Mouse (Mus musculus) cortical plate, adult 2 months (tissue): ENCODE measurements around the gene Plcb2.

Experiments
- CTCF ChIP-seq: fragments of 200-500 bp; IDR thresholded peaks from 2 replicates; pipeline ENCODE4 v1.5.1; 2011; ENCODE audit warnings: mild to moderate bottlenecking, control low read depth, low read length; ENCODE audit not compliant: insufficient read depth; ENCODE audit errors: extremely low read depth
- POLR2A ChIP-seq: fragments of 200-500 bp; IDR thresholded peaks from 2 replicates; pipeline ENCODE4 v1.6.1; 2011; ENCODE audit warnings: mild to moderate bottlenecking, low read length, control low read depth; ENCODE audit not compliant: insufficient read depth; ENCODE audit errors: extremely low read depth

DNA sequence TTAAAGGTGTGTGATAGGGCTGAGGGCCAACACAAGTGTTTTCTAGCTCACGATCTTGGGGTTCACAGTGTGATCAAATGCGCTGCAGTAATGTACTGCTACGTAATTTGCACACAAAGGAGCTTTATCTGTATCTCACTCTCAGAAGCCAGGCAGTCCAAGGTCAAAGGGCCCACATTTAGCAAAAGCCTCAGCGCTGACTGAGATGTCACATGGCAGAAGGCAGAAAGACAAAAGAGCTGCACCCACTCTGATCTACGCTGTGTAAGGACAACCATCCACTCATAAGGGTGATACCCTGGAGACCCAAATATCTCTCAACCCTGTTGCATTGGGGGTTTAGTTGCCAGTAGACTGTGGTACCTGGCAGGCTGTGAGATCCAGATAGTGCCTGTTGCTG lies 61.1 kb downstream of the Plcb2 start:
- TF ChIP-seq CTCF, result no peak
- no peak for TF ChIP-seq POLR2A
